Mouse (Mus musculus) lung, postnatal 0 days (tissue): ENCODE data around the gene St6galnac4. TPM values are rescaled to one million over a fixed set of nuclear protein-coding genes. Genes with fewer than 3 reads are reported as not detected.

Source experiments
- ATAC-seq: fragments of 200-750 bp; cut with Nextera tagmentation; 2 replicates; pipeline ENCODE4 v1.8.0; 2017; ENCODE audit warnings: moderate library complexity
- DNase-seq: peaks from one replicate; pipeline ENCODE4 v3.0.0-alpha.2; 2016; ENCODE audit warnings: low spot score
- H3K27ac ChIP-seq: fragments of 300-500 bp; sonication (generic); 2 replicates; pipeline ENCODE4 v1.5.1; 2014; ENCODE audit warnings: antibody characterized with exemption, mild to moderate bottlenecking, low read length, mixed read lengths
- H3K27me3 ChIP-seq: fragments of 300-500 bp; sonication (generic); replicated peaks from 2 replicates; pipeline ENCODE4 v1.6.1; 2014; ENCODE audit warnings: low read length, mixed read lengths; ENCODE audit not compliant: insufficient read depth
- H3K36me3 ChIP-seq: fragments of 300-500 bp; sonication (generic); 2 replicates; pipeline ENCODE4 v1.6.1; 2014; ENCODE audit warnings: low read length, mixed read lengths; ENCODE audit not compliant: insufficient read depth
- H3K4me1 ChIP-seq: fragments of 300-500 bp; sonication (generic); 2 replicates; pipeline ENCODE4 v1.6.1; 2014; ENCODE audit warnings: antibody characterized with exemption, low read depth, low read length, mixed read lengths; ENCODE audit not compliant: insufficient read depth
- H3K4me2 ChIP-seq: fragments of 300-500 bp; sonication (generic); replicated peaks from 2 replicates; pipeline ENCODE4 v1.6.1; 2014; ENCODE audit warnings: low read depth, mild to moderate bottlenecking, low read length, moderate library complexity, mixed read lengths
- H3K4me3 ChIP-seq: fragments of 300-500 bp; sonication (generic); 2 replicates; pipeline ENCODE4 v1.5.1; 2014; ENCODE audit warnings: low read depth, low read length
- H3K9ac ChIP-seq: fragments of 300-500 bp; sonication (generic); replicated peaks from 2 replicates; pipeline ENCODE4 v1.6.1; 2014; ENCODE audit warnings: low read depth, mild to moderate bottlenecking
- H3K9me3 ChIP-seq: fragments of 300-500 bp; sonication (generic); 2 replicates; pipeline ENCODE4 v1.6.1; 2016; ENCODE audit warnings: low read length, mixed read lengths
- CTCF ChIP-seq: IDR thresholded peaks from 2 replicates; pipeline ENCODE4 v1.5.1; 2016; ENCODE audit warnings: antibody characterized with exemption, mild to moderate bottlenecking
- EP300 ChIP-seq: IDR thresholded peaks from 2 replicates; pipeline ENCODE4 v1.6.1; 2016; ENCODE audit warnings: antibody characterized with exemption, mild to moderate bottlenecking, control low read depth
- WGBS: fragments of 180-500 bp; shearing (Covaris S2); extraction: QIAGEN DNeasy Blood & Tissue Kit; methylation state at CpG from one replicate; pipeline ENCODE4 v1.1.7; 2014; 5-methylcytosine and 5-hydroxymethylcytosine counted together
- polyA plus RNA-seq: library from polyadenylated mRNA; unstranded; fragments of >200 nt; fragmentation: Nextera tagmentation; extraction: Ambion mirVana; gene quantifications from 2 replicates; pipeline ENCODE4 v1.2.1, GENCODE M21; 2015

The St6galnac4 gene
- polyA plus RNA-seq, 1 experiment from 2014 or later: 38.9 TPM

DNA sequence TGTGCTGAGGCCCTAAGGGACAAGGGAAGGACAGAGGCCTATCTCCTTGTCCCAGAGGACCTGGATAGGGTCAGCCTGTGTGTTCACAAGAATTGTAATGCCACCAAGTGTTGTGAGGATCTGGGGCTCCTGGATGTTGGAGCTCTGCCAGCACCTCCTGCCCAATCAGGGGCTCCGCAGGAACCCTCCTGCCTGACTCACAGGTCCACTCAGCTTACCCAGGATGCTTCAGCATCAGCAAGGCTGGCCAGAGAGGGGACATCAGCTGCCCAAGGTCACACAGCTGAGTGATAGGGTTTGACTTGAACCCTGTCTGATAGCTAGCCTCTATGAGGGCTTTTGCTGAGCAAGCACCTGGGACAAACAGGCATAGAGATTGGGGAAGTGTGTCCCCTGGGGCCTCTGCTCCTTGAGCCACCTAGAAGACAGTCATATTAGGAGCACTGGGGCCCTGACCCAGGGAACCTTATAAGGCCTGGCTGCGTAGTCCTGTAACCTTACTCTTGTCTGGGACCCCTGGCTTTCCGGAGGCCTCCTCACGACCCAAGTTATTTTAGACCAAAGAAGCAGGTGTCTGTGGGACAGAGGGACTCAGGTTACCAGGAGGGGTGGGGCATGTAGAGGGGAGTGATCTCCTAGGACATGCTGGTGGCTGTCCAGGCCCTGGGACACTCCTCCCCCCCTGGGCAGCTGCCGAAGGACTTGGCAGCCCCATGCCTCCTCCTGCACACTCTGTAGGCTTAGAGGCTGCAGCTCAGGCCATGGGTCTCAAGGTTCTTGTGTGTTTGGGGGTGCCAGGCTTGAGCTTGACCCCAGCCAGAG, 39.2 kb downstream of the St6galnac4 start:
- peaks cover 25% of the 10 kb centered on the region for H3K4me1 ChIP-seq
- H3K27ac ChIP-seq: peak overlapping the region; percentile 74
- DNase-seq (peak; percentile 40), ATAC-seq (no peak)
- no peak overlapping the region for H3K4me2 ChIP-seq
- TF ChIP-seq EP300: no peak
- TF ChIP-seq CTCF: no peak
- H3K27me3 ChIP-seq: no peaks in the 10 kb centered on the region
- no peak overlapping the region for H3K4me3 ChIP-seq
- no peak overlapping the region for H3K9ac ChIP-seq
- H3K9me3 ChIP-seq: no peaks in the 10 kb centered on the region
- 33% methylated on average over 5 of the region's 5 CpGs for WGBS
- no peaks in the 10 kb centered on the region for H3K36me3 ChIP-seq

DNA sequence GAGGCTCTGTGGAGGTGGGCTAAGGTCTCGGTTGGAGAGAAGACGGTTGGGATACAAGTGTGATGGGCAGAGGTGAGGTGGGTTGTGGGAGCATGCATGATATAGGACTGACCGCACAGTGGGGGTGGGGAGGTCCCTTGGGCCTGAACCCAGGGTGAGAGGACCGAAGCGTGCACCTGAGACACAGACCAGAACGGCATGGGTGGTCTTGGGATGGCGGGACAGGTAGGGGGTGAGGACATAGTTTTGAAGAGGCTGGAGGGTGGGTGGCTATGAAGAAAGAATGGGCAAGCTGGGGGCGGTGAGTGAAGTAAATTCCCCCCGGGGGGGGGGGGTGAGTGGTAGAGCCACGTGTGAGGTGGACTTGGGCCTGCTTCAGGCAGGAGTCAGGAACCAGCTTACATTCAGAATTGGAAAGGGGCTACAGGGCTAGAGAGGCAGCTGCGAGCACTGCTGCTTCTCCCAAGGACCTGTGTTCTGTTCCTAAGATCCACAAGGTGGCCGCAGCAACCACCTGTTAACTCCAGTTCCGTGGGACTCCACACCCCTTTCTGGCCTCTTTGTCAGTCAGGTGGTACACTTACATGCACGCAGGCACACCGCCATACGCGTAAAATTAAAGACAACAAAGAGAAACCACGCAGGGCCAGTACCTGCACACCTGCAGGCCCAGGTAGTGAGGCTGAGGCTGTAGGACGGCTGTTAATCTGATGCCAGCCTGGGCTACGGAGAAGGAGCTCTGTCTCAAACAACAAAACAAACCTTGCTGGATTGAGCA, 40.6 kb downstream of the St6galnac4 start:
- Histone ChIP-seq H3K27ac (peak overlapping the region; percentile 16; the same call in 1 of the 2 replicates), H3K36me3 (no peaks in the 10 kb centered on the region), H3K4me2 (no peak overlapping the region), H3K9ac (no peak overlapping the region), H3K9me3 (no peaks in the 10 kb centered on the region), H3K27me3 (no peaks in the 10 kb centered on the region), H3K4me3 (no peak overlapping the region), H3K4me1 (peaks cover 19% of the 10 kb centered on the region; the same call in 1 of the 2 replicates)
- peak; percentile 48 for DNase-seq
- TF ChIP-seq EP300 (no peak), CTCF (no peak)
- ATAC-seq: no peak
- 57% methylated on average over 16 of the region's 20 CpGs for whole genome bisulfite sequencing

DNA sequence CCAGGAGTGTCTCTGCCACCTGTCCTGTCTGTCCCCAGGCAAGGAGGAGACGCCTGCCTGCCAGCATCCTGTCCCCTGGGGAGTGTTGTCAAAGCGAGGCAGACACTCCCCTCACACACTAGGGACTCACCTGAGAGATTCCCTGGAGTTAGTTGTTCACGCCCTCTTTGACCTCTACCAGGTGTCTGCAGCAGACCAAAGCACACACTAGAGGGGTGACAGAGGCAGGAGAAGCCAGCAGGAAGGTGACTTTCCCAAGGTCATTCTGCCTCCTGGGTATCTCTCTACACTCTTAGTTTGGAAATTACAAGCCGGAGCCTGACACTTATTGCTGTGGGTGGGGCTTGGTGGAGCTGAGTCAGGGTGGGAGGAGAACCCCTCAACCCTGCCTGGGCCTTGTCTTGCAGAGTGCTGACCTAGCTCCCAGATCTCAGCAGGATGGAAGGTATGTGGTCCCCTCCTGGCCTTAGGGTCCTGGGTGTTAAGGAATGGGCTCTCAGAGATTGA, 41.2 kb downstream of the St6galnac4 start:
- 57% methylated on average over 4 of the region's 4 CpGs for WGBS
- Histone ChIP-seq H3K27ac (peak overlapping the region; percentile 43; the same call in 1 of the 2 replicates), H3K9me3 (no peaks in the 10 kb centered on the region), H3K4me2 (no peak overlapping the region; the same call in 1 of the 2 replicates), H3K36me3 (no peaks in the 10 kb centered on the region), H3K27me3 (no peaks in the 10 kb centered on the region), H3K4me3 (no peak overlapping the region), H3K9ac (no peak overlapping the region), H3K4me1 (peaks cover 19% of the 10 kb centered on the region; the same call in 1 of the 2 replicates)
- DNase-seq: peak; percentile 39
- no peak for ATAC-seq
- TF ChIP-seq EP300: no peak
- TF ChIP-seq CTCF: no peak

DNA sequence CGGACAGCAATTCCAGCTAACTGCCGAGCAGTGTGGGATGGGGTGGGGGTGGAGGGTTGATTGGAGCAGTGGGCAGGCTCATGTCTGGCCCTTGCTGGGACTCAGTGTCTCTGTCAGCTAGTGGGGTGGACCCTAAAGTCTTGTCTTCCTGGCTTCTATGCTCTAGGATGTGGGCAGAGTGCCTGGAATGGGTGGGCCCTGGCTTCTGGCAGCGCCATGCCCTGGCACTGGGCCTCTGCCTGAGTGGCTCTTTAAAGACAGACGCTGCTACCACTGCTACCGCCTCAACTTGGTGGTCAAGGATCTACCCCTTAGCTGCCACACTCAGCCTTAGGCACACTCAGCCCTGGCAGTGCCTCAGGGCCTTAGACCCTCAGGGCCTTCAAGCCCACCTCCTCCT, 41.8 kb downstream of the St6galnac4 start:
- Histone ChIP-seq H3K36me3 (no peaks in the 10 kb centered on the region), H3K27ac (peak overlapping the region; percentile 43), H3K9me3 (no peaks in the 10 kb centered on the region), H3K27me3 (no peaks in the 10 kb centered on the region), H3K4me3 (no peak overlapping the region), H3K4me1 (peaks cover 19% of the 10 kb centered on the region; the same call in 1 of the 2 replicates), H3K4me2 (no peak overlapping the region; the same call in 1 of the 2 replicates), H3K9ac (no peak overlapping the region)
- DNase-seq: peak; percentile 83
- peak; percentile 61 for ATAC-seq
- TF ChIP-seq EP300: no peak
- TF ChIP-seq CTCF: 0 out of 2 replicates have a peak, but pooled peaks have one; percentile 3
- WGBS: 17% methylated on average over 5 of the region's 5 CpGs

DNA sequence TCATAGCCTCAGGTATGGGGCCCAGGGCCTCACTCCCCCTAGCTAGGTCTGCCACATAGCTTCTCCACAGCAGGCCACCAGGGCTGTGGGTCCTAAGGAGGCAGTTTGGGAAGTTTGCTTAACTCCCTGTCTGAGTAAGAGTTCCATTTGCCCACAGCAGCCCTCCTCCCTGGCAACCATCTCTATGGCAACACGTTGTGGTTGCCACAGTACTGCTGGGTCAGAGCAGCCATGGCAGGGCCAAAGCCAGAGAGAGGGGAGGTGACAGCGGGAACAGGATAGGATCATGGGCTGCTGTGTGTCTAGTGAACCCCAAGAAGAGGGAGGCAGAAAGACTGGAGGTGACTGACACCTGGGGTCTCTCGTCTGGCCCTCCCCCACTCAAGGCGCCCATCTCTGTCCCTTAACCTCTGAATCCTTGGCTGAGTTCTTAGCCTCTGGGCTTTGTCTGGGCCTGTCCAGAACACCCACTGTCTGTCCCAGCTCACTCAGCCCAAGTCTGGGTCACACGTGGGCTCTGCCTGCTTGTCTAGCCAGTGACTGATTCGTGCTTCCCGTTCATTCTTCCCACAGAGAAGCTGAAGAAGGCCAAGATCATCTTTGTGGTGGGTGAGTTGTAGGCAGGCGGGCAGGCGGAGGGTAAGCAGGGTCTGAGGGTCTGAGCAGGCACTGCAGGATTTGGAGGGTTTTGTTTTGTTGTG, 42.5 kb downstream of the St6galnac4 start:
- no peak overlapping the region for H3K9ac ChIP-seq
- H3K4me1 ChIP-seq: peaks cover 19% of the 10 kb centered on the region; the same call in 1 of the 2 replicates
- no peak overlapping the region for H3K4me3 ChIP-seq

More for the DNA sequence above, 42.5 kb downstream of the St6galnac4 start:
- DNase-seq (peak; percentile 88), ATAC-seq (peak; percentile 62)
- Histone ChIP-seq H3K9me3 (no peaks in the 10 kb centered on the region), H3K36me3 (no peaks in the 10 kb centered on the region), H3K4me2 (no peak overlapping the region; the same call in 1 of the 2 replicates), H3K27me3 (no peaks in the 10 kb centered on the region), H3K27ac (peak overlapping the region; percentile 43)
- TF ChIP-seq CTCF (peak; percentile 32), EP300 (no peak)
- WGBS: 50% methylated on average over 9 of the region's 9 CpGs
